Mouse (Mus musculus) intestine, postnatal 0 days (tissue): ENCODE measurements around the gene Tlcd1. TPM values are rescaled to one million over a fixed set of nuclear protein-coding genes. Genes with fewer than 3 reads are reported as not detected.

Source experiments
- ATAC-seq: fragments of 200-750 bp; cut with Nextera tagmentation; 2 replicates; pipeline ENCODE4 v1.8.0; 2017; ENCODE audit warnings: mild to moderate bottlenecking, moderate TSS enrichment, moderate library complexity
- H3K27ac ChIP-seq: fragments of 300-500 bp; sonication (generic); 2 replicates; pipeline ENCODE4 v1.5.1; 2014; ENCODE audit warnings: mild to moderate bottlenecking, low read depth, low read length, moderate library complexity
- H3K27me3 ChIP-seq: fragments of 300-500 bp; sonication (generic); replicated peaks from 2 replicates; pipeline ENCODE4 v1.6.1; 2014; ENCODE audit warnings: low read length, mixed read lengths; ENCODE audit not compliant: control insufficient read depth, insufficient read depth
- H3K36me3 ChIP-seq: fragments of 300-500 bp; sonication (generic); 2 replicates; pipeline ENCODE4 v1.6.1; 2014; ENCODE audit warnings: mild to moderate bottlenecking, moderate library complexity; ENCODE audit not compliant: control insufficient read depth, insufficient read depth
- H3K4me1 ChIP-seq: fragments of 300-500 bp; sonication (generic); replicated peaks from 2 replicates; pipeline ENCODE4 v1.6.1; 2014; ENCODE audit warnings: antibody characterized with exemption, low read length, mixed read lengths; ENCODE audit not compliant: control insufficient read depth, insufficient read depth
- H3K4me2 ChIP-seq: fragments of 300-500 bp; sonication (generic); replicated peaks from 2 replicates; pipeline ENCODE4 v1.6.1; 2014; ENCODE audit warnings: low read depth, mild to moderate bottlenecking, moderate library complexity
- H3K4me3 ChIP-seq: fragments of 300-500 bp; sonication (generic); 2 replicates; pipeline ENCODE4 v1.5.1; 2014; ENCODE audit warnings: low read depth, low read length
- H3K9ac ChIP-seq: fragments of 300-500 bp; sonication (generic); 2 replicates; pipeline ENCODE4 v1.6.1; 2014; ENCODE audit warnings: mild to moderate bottlenecking, low read depth, low read length
- H3K9me3 ChIP-seq: fragments of 300-500 bp; sonication (generic); 2 replicates; pipeline ENCODE4 v1.6.1; 2016; ENCODE audit warnings: mixed run types; ENCODE audit not compliant: control insufficient read depth
- CTCF ChIP-seq: sonication (generic); IDR thresholded peaks from 2 replicates; pipeline ENCODE4 v1.5.1; 2016; ENCODE audit warnings: low read depth, mild to moderate bottlenecking, control low read depth, antibody characterized with exemption, moderate library complexity
- WGBS: fragments of 180-500 bp; shearing (Covaris S2); extraction: QIAGEN DNeasy Blood & Tissue Kit; methylation state at CpG from one replicate; pipeline ENCODE4 v1.1.7; 2014; 5-methylcytosine and 5-hydroxymethylcytosine counted together
- polyA plus RNA-seq: library from polyadenylated mRNA; unstranded; fragments of >200 nt; fragmentation: Nextera tagmentation; extraction: Ambion mirVana; gene quantifications from 2 replicates; pipeline ENCODE4 v1.2.1, GENCODE M21; 2015

Gene Tlcd1
- polyA plus RNA-seq, 1 experiment from 2014 or later = 14.1 TPM

DNA sequence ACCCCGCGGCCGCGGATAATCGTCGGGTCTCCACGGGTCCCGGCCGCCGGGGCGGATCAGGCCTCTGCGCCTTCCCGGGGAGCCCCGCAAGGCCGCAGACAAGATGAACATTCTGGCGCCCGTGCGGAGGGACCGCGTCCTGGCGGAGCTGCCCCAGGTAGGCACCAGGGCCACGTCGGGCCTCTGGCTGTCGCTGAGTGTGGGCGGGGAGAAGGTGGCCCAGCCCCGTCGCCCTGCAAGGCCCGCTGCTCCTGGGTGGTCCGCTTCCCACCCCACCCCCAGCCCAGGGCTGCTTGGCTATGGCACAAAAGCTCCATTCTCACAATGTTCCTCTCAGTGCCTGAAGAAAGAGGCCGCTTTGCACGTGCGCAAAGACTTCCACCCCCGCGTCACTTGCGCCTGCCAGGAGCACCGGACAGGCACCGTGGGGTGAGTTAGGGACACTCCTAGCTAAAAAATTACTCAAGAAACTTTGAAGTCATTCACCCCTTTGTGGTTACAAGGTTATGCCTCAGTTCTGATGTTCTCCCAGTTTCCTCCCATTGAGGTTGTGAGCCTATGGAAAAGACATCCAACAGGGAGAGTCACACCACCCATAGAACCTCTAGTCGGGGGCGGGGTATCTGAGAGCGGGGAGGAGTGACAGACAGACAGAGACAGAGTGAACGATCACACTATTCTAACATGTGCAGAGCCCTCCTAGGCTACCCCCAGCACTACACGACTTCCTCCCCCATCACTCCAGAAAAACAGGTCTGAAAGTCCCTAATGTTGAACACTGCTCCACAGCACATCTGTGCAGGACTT, 12.9 kb downstream of the Tlcd1 start:
- ATAC-seq = peak; percentile 31

DNA sequence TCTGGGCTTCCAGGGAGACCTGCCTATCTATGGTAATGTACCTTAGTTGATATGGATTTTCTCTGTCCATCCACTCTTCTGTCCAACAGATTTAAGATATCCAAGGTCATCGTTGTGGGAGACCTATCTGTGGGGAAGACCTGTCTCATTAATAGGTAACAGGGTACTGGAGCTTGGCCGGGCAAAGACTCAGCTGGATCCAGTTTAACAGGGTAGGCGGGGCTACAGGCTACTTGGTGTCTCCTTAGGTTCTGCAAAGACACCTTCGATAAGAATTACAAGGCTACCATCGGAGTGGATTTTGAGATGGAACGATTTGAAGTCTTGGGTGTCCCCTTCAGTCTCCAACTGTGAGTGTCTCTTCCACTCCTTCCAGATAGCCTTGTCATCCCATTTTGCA, 13.5 kb downstream of the Tlcd1 start:
- ATAC-seq = no peak
- peaks cover 7% of the 10 kb centered on the region; the same call in 1 of the 2 replicates for H3K4me1 ChIP-seq
- H3K27me3 ChIP-seq = peaks cover 3% of the 10 kb centered on the region; the same call in 1 of the 2 replicates
- TF ChIP-seq CTCF = no peak
- peak overlapping the region; percentile 68 for H3K4me3 ChIP-seq
- no peaks in the 10 kb centered on the region for H3K36me3 ChIP-seq
- 40% methylated on average over 6 of the region's 6 CpGs for WGBS
- H3K4me2 ChIP-seq = peak overlapping the region; percentile 94
- H3K9me3 ChIP-seq = no peaks in the 10 kb centered on the region
- H3K9ac ChIP-seq = no peak overlapping the region
- no peak overlapping the region for H3K27ac ChIP-seq

More for the DNA sequence above, 12.9 kb downstream of the Tlcd1 start:
- Histone ChIP-seq H3K9me3 (no peaks in the 10 kb centered on the region), H3K4me1 (peaks cover 5% of the 10 kb centered on the region; the same call in 1 of the 2 replicates), H3K9ac (peak overlapping the region; percentile 78), H3K36me3 (no peaks in the 10 kb centered on the region), H3K27ac (peak overlapping the region; percentile 85), H3K27me3 (peaks cover 3% of the 10 kb centered on the region; the same call in 1 of the 2 replicates), H3K4me3 (peak overlapping the region; percentile 68), H3K4me2 (peak overlapping the region; percentile 94)
- no peak for TF ChIP-seq CTCF
- 1% methylated on average over 38 of the region's 42 CpGs for WGBS

DNA sequence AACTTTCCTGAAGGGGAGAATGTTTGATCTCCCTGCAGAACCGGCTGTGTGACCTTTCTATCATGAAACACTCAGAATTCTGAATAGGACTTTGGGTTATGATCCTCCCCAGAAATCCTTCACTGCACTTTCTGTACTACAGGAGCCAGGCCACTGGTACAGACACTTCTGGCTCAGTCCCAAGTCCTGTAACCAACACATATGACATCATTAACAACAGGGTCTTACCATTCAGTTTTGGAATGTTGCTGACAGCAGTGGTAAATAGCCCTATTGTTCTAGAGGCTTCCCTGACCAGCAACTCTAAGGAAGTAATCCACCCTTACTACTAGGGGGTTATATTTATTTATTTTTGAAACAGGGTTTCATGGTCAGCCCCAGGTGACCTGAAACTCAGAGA, 16.6 kb downstream of the Tlcd1 start, which contains the start of gene Proca1:
Gene Proca1, plus strand, starts transcription at position 280 of the 400 bp plus-strand sequence.
- no peaks in the 10 kb centered on the region for H3K36me3 ChIP-seq
- peaks cover 3% of the 10 kb centered on the region; the same call in 1 of the 2 replicates for H3K27me3 ChIP-seq
- no peak within 1 kb of the TSS for H3K27ac ChIP-seq
- H3K4me3 ChIP-seq = peak within 1 kb of the TSS; percentile 57
- no peak within 1 kb of the TSS for H3K9ac ChIP-seq
- WGBS = 50% methylated on average over 1 of the region's 1 CpGs
- H3K9me3 ChIP-seq = no peaks in the 10 kb centered on the region
- ATAC-seq = no peak
- peak within 1 kb of the TSS; percentile 85 for H3K4me2 ChIP-seq
- peaks cover 7% of the 10 kb centered on the region; the same call in 1 of the 2 replicates for H3K4me1 ChIP-seq
- TF ChIP-seq CTCF = no peak

DNA sequence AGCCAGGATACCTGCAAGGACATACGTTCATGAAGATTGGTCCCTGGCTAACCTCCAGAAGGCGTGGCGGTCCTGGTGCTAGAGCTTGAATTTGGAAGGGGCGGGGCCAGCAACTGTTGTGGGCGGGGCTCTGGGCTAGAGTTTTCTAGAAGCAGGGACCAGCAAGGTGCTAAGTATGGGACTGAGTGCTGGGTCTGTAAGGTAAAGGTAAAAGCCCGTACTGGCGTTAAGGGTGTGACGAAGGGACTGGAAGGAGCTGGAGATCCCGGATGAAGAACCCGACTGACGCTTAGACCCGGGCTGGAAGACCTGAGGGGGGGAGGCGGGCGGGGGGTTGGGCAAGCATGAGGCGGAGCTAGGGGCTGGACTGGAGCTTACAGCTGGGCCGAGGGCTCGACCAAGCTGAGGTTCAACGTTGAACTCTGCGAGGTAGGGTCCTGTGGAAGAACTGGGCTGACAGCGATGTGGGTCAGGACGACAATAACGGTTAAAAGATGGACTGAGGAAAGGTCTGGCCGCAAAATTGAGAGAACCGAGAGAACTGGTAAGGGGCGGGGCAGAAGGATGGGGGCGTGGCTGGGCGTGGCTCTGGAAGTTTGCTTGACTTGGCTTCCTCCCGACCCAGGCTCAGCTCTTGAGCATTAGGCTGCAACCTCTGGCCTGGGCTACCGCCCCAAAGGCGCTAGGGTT, 18.0 kb downstream of the Tlcd1 start:
- H3K4me1 ChIP-seq = peaks cover 7% of the 10 kb centered on the region; the same call in 1 of the 2 replicates
- no peak overlapping the region for H3K27ac ChIP-seq
- peak overlapping the region; percentile 57 for H3K4me3 ChIP-seq
- peak overlapping the region; percentile 38; the same call in 1 of the 2 replicates for H3K9ac ChIP-seq
- peak; percentile 59 for ATAC-seq
- no peaks in the 10 kb centered on the region for H3K36me3 ChIP-seq
- 3% methylated on average over 30 of the region's 30 CpGs for WGBS
- no peaks in the 10 kb centered on the region for H3K9me3 ChIP-seq
- TF ChIP-seq CTCF = no peak
- H3K4me2 ChIP-seq = peak overlapping the region; percentile 85
- peaks cover 3% of the 10 kb centered on the region; the same call in 1 of the 2 replicates for H3K27me3 ChIP-seq

DNA sequence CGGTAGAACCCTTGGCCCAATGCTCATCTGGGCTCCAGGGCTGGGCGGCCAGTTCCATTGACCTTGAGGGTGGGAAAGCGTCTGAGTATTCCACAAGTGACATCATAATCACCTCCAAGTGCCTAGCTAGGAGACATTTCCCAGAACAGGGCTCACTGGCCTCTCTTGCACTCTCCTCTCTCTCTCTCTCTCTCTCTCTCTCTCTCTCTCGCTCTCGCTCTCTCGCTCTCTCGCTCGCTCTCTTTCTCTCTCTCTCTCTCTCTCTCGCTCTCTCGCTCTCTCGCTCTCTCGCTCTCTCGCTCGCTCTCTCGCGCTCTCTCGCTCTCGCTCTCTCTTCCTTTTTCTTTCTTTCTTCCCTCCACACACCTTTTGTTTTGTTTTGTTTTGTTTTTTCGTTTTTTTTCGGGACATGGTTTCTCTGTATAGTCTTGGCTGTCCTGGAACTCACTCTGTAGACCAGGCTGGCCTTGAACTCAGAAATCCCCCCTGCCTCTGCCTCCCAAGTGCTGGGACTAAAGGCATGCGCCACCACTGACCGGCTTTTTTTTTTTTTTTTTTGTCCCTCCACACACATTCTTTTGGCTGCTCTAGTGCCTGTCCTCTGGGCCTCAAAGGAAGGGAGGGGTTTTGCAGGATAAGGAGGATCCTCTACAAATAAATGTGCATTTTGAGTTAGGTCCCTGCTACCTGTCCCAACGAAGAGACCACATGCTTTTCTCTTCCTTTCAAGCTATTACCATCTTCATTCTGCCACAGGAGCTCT, 18.8 kb downstream of the Tlcd1 start:
- Histone ChIP-seq H3K9me3 (no peaks in the 10 kb centered on the region), H3K9ac (peak overlapping the region; percentile 38; the same call in 1 of the 2 replicates), H3K27ac (no peak overlapping the region), H3K4me2 (peak overlapping the region; percentile 85), H3K4me3 (peak overlapping the region; percentile 57), H3K36me3 (no peaks in the 10 kb centered on the region), H3K27me3 (0 out of 2 replicates have a peak, but pooled peaks cover 3% of the 10 kb centered on the region), H3K4me1 (0 out of 2 replicates have a peak, but pooled peaks cover 3% of the 10 kb centered on the region)
- no peak for ATAC-seq
- no peak for TF ChIP-seq CTCF
- WGBS = 60% methylated on average over 23 of the region's 23 CpGs
